Mouse (Mus musculus): ENCODE measurements around the gene Pdlim7.

- TF ChIP-seq GATA1 (IDR thresholded peaks at IDR 0.05; ENCODE audit: low read length) (no peak), TAL1 (IDR thresholded peaks at IDR 0.05; ENCODE audit: low read length) (no peak)
Observed at GRCm38 (mm10) chr13:55555921-55556320, 42.4 kb upstream of the Pdlim7 start.

Data from erythroblast, embryonic 14.5 days (primary cell).